Mouse (Mus musculus): ENCODE results near the gene Abhd14a.

DNA sequence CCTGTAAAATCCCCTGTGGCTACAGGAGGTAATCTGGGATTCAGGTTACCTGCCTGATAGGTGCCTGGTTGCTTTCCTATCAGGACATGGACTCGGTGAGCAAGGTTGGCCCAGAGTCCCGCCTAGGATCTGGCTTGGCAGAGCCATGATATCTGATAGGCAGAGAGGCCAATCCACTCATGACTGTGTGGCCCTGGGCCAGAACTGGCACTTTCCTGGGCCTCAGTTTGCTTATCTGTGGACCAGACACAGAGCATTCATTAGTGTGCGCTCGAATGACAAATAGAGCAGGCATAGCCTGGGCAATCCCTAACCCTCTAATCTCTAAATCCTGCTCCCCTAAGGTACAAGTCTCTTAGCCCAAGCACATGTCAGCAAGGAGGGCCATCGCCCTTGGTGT, 45.3 kb downstream of the Abhd14a start:
- TF ChIP-seq MAX (IDR thresholded peaks at IDR 0.05; ENCODE audit: low read length) (no peak), GATA1 (IDR thresholded peaks at IDR 0.05; ENCODE audit: low read depth, low read length) (no peak), CTCF (IDR thresholded peaks at IDR 0.05 in 2 of 3, conservative IDR thresholded peaks at IDR 0.05 in 1 of 3; ENCODE audit: control insufficient read depth in 1 of 3, insufficient read depth in 1 of 3, low read depth in 2 of 3, low read length in 3 of 3, poor library complexity in 1 of 3, severe bottlenecking in 1 of 3) (no peak), ELF1 (IDR thresholded peaks at IDR 0.05; ENCODE audit: low read depth, low read length) (no peak), ZNF384 (IDR thresholded peaks at IDR 0.05; ENCODE audit: low read depth, low read length) (no peak), MAZ (IDR thresholded peaks at IDR 0.05; ENCODE audit: low read depth, low read length) (no peak), POLR2AphosphoS2 (IDR thresholded peaks at IDR 0.05; ENCODE audit: low read length) (no peak), EP300 (IDR thresholded peaks at IDR 0.05; ENCODE audit: low read depth in 1 of 2, low read length in 2 of 2) (no peak), USF2 (IDR thresholded peaks at IDR 0.05; ENCODE audit: borderline replicate concordance in 1 of 2, insufficient read depth in 1 of 2, low read depth in 1 of 2, low read length in 2 of 2) (no peak), TCF12 (IDR thresholded peaks at IDR 0.05; ENCODE audit: low read depth, low read length) (no peak), SIN3A (IDR thresholded peaks at IDR 0.05; ENCODE audit: low read length) (no peak), POLR2A (IDR thresholded peaks at IDR 0.05; ENCODE audit: control insufficient read depth in 1 of 2, insufficient read depth in 1 of 2, low read depth in 1 of 2, low read length in 2 of 2, poor library complexity in 1 of 2) (no peak), NELFE (IDR thresholded peaks at IDR 0.05; ENCODE audit: low read depth, low read length) (no peak)

All from MEL (cell line).